Mouse (Mus musculus) embryonic stem cell, embryonic (primary cell): ENCODE results near the gene Nkx2-5.

Experiments used
- CTCF ChIA-PET, 4 experiments: fragments of 300-600 bp in 2 of 4; fragments of 350-600 bp in 2 of 4; sonication (Branson Sonifier 250); formaldehyde crosslinking; loops; one replicate each; lab custom pipeline; 2022; ENCODE audit warnings: inconsistent platforms in 2 of 4; lab: Charles Lee
- POLR2A ChIA-PET, 4 experiments: fragments of 300-600 bp in 2 of 4; fragments of 350-600 bp in 2 of 4; sonication (Branson Sonifier 250); formaldehyde crosslinking; loops; one replicate each; lab custom pipeline; 2022; ENCODE audit warnings: antibody characterized with exemption in 4 of 4, inconsistent platforms in 1 of 4; lab: Charles Lee

Nkx2-5 gene

GRCm38 (mm10) chr17:26842431-26843228, 2.2 kb downstream of the Nkx2-5 start:
- ChIA-PET CTCF (interaction anchor here in 1 of 4 experiments (0.6 to 0.7 kb wide), 2 partner anchors 90 to 123 kb away, joined by 3 read pairs; partner anchors contain the start of gene Phf1), POLR2A (interaction anchor here in 2 of 4 experiments (0.6 to 0.8 kb wide), 2 partner anchors 550 to 1504 kb away, joined by 3 read pairs; no protein-coding TSS in a partner anchor)

- ChIA-PET POLR2A (interaction anchor here in 1 of 4 experiments (0.6 to 0.8 kb wide), 2 partner anchors 56 to 1504 kb away, joined by 3 to 8 read pairs; no protein-coding TSS in a partner anchor), CTCF (no interaction called here)
Measured at GRCm38 (mm10) chr17:26841981-26842380, 2.8 kb downstream of the Nkx2-5 start.

DNA sequence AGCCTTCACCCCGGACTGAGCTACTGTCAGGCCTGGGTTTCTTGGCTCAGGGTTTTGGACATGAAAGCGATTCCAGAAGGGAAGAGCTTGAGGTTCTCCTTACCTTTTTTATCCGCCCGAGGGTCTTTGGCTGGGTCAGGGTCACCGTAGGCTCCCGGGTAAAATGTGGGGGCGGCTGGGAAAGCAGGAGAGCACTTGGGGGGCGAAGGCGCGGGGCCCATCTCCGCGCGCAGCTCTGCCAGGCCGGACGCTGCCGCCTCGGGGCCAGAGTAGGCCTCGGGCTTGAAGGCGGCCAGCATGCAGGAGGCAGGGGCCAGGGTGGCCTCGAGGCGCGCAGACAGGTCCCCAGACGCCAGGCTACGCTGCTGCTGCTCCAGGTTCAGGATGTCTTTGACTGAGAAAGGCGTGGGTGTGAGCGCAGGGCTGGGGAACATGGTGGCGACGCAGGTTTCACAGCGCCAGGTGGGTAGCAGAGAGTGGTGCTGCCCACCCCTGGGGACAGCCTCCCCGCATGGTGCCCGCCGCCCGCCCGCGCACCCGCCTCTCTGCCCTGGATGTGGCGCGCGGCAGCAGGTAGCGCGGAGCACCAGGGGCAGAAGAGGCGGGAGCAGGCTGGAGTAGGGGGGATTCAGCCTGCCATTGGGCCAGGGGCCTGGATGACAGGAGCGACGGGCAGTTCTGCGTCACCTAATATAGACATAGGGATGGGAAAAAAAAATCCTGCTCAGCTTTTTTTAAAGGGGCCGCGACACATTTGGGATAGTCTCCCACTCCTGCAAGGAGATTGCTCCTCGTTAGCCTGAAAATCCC, 3.7 kb downstream of the Nkx2-5 start:
- ChIA-PET CTCF (interaction anchor here in 1 of 4 experiments (0.8 to 0.9 kb wide), 2 partner anchors 46 to 164 kb away, joined by 3 read pairs; no protein-coding TSS in a partner anchor), POLR2A (interaction anchor here (0.6 to 1.9 kb wide), 8 partner anchors 8 to 178 kb away, joined by 3 to 8 read pairs (median 3); partner anchors contain the start of gene Kifc5b (in 1 of the 4))

DNA sequence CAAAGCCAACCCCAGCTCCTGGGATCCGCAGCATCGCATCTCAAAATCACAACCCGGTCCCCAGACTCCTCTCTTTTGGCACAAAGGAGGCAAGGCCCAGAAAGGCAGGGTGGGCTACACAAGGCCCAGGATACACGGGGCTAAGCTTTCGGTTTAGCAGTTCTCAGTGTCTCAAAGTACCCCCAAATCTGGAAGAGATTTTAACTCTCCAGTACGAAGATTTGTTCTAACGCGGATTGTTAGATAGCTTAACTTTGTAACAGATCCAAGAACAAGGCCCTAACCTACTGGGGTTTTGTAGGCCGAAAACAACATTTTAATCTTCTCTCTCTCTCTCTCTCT, 4.4 kb downstream of the Nkx2-5 start:
- ChIA-PET CTCF (interaction anchor here in 1 of 4 experiments (0.8 to 1.2 kb wide), 3 partner anchors 46 to 163 kb away, joined by 3 read pairs; no protein-coding TSS in a partner anchor), POLR2A (interaction anchor here in 3 of 4 experiments (0.6 to 1.9 kb wide), 12 partner anchors 9 to 1113 kb away, joined by 3 to 10 read pairs (median 3); partner anchors contain the start of genes Kifc5b (in 1 of the 3) and Rpusd1 (in 1 of the 3))

GRCm38 (mm10) chr17:26839718-26840438, 4.9 kb downstream of the Nkx2-5 start:
- ChIA-PET CTCF (interaction anchor here in 2 of 4 experiments (0.8 to 1.2 kb wide), 4 partner anchors 46 to 164 kb away, joined by 3 read pairs; no protein-coding TSS in a partner anchor), POLR2A (interaction anchor here (0.6 to 1.9 kb wide), 17 partner anchors 8 to 1112 kb away, joined by 3 to 10 read pairs (median 4); partner anchors contain the start of genes Crebrf (in 1 of the 4) and Rpusd1 (in 1 of the 4))

- POLR2A ChIA-PET, result interaction anchor here (0.6 to 2.2 kb wide), 18 partner anchors 9 to 1966 kb away, joined by 3 to 18 read pairs (median 4); partner anchors contain the start of gene Crebrf (in 1 of the 4)
Measured at GRCm38 (mm10) chr17:26838911-26839717, 5.7 kb downstream of the Nkx2-5 start.

DNA sequence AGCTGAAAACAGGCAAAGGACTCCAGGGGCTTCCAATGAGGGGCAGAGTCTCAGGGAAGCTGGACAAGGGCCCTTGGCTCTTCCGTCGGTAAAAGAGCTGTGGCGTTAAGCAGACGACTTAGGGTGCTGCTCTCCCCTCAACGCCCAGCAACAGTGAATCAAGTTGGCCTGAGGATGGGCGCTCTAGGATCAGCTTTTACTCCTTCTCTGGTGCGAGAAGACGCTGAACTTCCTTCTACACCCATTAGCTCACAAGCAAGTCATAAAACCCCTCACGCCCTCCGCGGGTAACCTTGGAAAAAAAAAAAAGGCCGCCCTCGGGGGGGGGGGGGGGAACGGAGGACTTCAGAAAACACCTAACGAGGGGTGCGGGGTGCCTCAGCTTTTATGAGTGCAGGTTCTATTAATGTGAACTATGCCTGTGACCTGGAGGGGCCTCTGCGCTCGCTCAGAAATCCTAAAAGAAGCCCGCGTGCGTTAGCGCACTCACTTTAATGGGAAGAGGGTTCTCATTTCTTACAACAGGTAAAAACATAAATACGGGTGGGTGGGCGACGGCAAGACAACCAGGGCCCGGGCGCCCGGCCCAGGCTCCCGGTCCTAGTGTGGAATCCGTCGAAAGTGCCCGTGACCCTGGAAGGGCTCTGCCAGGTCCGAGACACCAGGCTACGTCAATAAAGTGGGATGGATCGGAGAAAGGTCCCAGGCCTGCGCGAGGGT, 6.5 kb downstream of the Nkx2-5 start:
- ChIA-PET POLR2A (interaction anchor here (0.6 to 2.2 kb wide), 14 partner anchors 9 to 1966 kb away, joined by 3 to 18 read pairs (median 4); partner anchors contain the start of gene Crebrf (in 1 of the 4)), CTCF (interaction anchor here in 3 of 4 experiments (0.5 to 1.1 kb wide), 6 partner anchors 11 to 250 kb away, joined by 3 to 4 read pairs (median 3); no protein-coding TSS in a partner anchor)

More at GRCm38 (mm10) chr17:26838911-26839717, 5.7 kb downstream of the Nkx2-5 start:
- CTCF ChIA-PET, result interaction anchor here in 2 of 4 experiments (0.8 to 1.2 kb wide), 4 partner anchors 10 to 164 kb away, joined by 3 to 4 read pairs (median 3); no protein-coding TSS in a partner anchor

DNA sequence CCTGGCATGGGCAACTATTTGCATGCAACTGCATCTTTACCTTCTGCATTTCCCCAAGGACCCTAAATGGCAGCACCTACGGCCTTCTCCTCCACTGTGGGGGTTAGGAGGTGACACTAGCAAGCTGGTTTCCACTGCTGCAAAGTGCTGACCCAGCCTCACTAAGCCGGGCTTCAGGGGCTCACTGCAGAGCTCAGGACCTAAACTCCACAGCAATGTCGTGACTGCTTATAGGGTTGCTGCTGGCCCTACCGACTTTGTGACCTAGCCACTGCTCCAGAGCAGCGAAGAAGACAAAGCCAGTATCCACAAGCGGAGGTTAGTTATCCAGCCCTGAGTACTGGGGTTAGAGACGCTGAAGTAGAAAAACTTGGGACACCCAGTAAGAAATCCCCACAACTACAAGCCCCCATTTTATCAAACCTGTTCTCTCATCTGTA, 7.2 kb downstream of the Nkx2-5 start:
- CTCF ChIA-PET, result interaction anchor here in 2 of 4 experiments (0.5 to 1.1 kb wide), 4 partner anchors 12 to 250 kb away, joined by 3 to 4 read pairs (median 3); no protein-coding TSS in a partner anchor
- POLR2A ChIA-PET, result interaction anchor here (0.6 to 2.2 kb wide), 8 partner anchors 10 to 440 kb away, joined by 3 to 18 read pairs (median 4); partner anchors contain the start of gene Crebrf (in 1 of the 4)

DNA sequence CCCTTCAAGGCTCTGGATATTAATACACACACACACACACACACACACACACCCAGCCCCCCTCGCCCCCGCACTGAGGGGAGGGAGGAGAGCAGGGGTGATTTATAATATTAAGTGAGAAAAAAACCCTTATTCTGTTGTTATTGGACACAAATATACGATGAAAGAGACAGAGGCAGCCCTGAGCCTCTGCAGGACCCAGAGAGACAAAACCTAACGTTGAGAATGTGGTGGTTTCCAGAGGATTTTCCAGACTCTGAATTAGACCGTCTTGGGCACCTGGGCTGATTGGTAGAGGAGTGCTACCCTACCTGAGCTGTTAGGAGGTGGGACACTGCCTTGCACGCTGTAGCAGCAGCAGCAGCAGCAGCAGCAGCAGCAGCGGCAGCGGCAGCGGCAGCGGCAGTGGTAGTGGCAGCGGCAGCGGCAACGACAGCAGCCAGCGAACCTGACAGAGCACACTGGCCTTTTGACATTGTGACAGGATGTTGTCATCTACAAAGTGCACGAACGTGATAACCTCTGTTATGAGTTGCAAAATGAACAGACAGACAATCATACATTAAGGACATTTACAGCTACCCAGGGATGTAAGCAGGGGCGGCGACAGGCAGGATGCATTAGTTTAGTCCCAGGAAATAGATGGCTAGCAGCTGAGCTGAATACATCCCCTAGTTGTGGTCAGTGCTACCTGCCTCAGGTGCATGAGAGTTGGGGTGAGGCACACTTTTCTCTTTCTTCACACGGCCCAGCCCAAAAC, 7.8 kb downstream of the Nkx2-5 start:
- CTCF ChIA-PET, result interaction anchor here in 1 of 4 experiments (0.8 to 1.1 kb wide), 2 partner anchors 42 to 165 kb away, joined by 3 read pairs; no protein-coding TSS in a partner anchor
- POLR2A ChIA-PET, result interaction anchor here (0.7 to 2.2 kb wide), 8 partner anchors 7 to 872 kb away, joined by 3 to 18 read pairs (median 6); partner anchors contain the start of gene Crebrf (in 1 of the 4)

DNA sequence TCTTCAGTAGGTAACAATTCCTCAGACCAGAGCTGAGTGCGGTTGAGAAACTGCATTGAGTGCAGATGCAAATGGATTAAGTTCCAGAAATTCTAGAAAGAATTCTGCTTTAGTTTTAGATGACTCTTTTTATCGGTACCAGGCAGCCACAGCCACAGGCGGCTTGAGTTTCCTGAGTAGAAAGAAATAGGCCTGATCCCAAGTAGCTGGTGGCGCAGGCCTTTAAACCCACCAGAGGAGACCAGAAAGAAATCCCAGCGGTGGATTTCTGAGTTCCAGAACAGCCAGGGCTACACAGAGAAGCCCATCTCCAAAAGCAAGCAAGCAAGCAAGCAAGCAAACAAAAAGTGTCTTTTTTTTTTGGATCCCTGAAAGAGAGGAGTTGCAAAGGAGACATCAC, 8.4 kb downstream of the Nkx2-5 start:
- ChIA-PET POLR2A (interaction anchor here in 3 of 4 experiments (0.5 to 2.0 kb wide), 7 partner anchors 8 to 872 kb away, joined by 3 to 9 read pairs (median 4); partner anchors contain the start of gene Crebrf (in 1 of the 3)), CTCF (interaction anchor here in 1 of 4 experiments (0.8 kb wide), 1 partner anchor 165 kb away, joined by 3 read pairs; no protein-coding TSS in a partner anchor)

GRCm38 (mm10) chr17:26835956-26836355, 8.9 kb downstream of the Nkx2-5 start:
- CTCF ChIA-PET, result interaction anchor here in 1 of 4 experiments (0.6 to 0.8 kb wide), 2 partner anchors 166 to 384 kb away, joined by 3 read pairs; no protein-coding TSS in a partner anchor
- POLR2A ChIA-PET, result interaction anchor here in 3 of 4 experiments (0.5 to 2.0 kb wide), 11 partner anchors 8 to 965 kb away, joined by 3 to 9 read pairs (median 3); partner anchors contain the start of genes Zbtb9 (in 2 of the 3), Crebrf (in 1 of the 3) and Luc7l (in 1 of the 3)

GRCm38 (mm10) chr17:26834966-26835755, 9.6 kb downstream of the Nkx2-5 start:
- CTCF ChIA-PET, result interaction anchor here in 2 of 4 experiments (0.6 to 1.3 kb wide), 2 partner anchors 40 to 384 kb away, joined by 3 to 4 read pairs; no protein-coding TSS in a partner anchor

GRCm38 (mm10) chr17:26834302-26834965, 10.4 kb downstream of the Nkx2-5 start:
- CTCF ChIA-PET, result interaction anchor here in 1 of 4 experiments (1.3 kb wide), 1 partner anchor 39 kb away, joined by 4 read pairs; no protein-coding TSS in a partner anchor
- POLR2A ChIA-PET, result no interaction called here

More at GRCm38 (mm10) chr17:26834966-26835755, 9.6 kb downstream of the Nkx2-5 start:
- POLR2A ChIA-PET, result interaction anchor here in 3 of 4 experiments (0.6 to 2.0 kb wide), 8 partner anchors 14 to 966 kb away, joined by 3 to 9 read pairs (median 3); partner anchors contain the start of genes Zbtb9 (in 2 of the 3), Crebrf (in 1 of the 3) and Luc7l (in 1 of the 3)
